Mouse (Mus musculus): ENCODE results near the gene Shcbp1l.
"Not testable (repeated sequence)": the region's sequence is repeated elsewhere in the genome, so short reads cannot be mapped to it uniquely, and the experiment has no call there.

Gene Shcbp1l

DNA sequence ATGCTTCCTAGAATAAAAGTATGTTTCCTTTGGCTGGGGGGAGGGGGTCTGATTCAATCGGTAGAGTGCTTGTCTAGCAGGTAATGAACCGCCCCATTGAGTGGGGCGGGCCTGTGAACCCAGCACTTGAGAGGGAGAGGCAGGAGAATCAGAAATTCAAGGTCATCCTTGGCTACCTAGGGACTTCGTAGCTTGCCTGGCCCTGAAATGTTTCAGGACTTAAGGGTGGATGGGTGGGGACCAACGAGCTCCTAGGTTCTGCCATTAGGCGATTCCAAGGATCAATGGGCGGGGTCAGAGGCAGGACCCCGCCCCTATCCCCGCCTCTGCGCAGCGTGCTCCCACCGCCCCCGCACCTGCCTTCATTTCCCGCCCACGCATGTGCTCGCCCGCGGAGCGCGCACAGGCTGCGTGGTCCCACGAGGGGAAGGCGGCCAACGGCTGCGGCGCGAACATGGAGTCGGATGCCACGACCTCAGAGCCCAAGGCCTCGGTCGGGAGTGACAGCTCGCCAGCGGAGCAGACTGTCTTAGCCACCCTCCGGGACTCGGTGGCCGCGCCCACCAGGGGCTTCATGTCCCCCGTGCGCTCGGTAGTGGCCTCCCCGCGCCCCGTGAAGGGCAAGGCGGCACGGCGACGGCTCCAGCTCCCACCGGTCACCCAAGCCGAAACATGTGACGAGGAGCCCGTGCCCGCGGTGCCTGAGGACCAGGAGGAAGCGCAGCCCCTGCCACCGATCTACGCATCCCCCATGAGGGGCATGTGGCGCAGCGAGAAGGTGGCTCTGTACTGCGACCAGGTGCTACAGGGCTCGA is at the start of gene Shcbp1l:
Gene Shcbp1l (plus strand): TSS at position 393 of the 815 bp plus-strand sequence.
- DNase-seq: peak; percentile 72

DNA sequence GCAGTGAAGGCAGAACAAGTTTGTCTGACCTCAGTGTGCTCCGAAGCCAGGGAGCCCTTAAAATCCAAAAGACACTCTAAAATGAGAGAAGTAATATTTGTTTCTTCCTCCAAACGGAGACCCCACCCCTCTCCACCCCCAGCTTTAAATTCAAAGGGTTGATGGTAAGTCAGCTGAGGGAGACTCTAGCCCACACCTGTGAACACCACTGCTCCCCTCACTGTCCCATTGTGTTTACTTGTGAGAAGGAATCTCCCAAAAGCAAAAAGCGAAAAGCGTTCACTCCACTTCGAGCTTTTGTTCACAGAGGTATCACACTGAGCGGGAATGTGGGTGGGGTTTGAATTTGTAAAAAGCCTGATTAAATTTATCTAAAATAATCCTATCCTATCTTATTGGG is 48.5 kb upstream of the Shcbp1l start:
- no peak for DNase-seq

DNA sequence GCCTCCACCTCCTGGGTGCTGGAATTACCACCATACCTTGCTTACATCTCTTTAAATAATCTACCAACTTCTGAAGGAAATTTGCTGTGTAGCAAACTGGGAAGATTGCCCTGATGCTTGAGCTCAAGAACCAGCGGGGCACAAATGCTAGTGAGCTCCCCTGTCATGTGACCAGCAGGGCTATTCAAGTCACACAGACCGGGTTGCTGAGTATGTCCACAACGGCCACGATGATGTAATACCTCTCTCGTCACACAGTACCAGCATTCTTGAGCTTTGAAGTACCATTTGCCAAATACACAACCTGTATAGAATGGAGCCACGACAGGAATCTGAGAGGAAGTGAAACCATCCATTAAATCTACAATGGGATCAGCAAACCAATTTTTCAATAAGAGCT is 46.4 kb upstream of the Shcbp1l start:
- DNase-seq: peak; percentile 78

DNA sequence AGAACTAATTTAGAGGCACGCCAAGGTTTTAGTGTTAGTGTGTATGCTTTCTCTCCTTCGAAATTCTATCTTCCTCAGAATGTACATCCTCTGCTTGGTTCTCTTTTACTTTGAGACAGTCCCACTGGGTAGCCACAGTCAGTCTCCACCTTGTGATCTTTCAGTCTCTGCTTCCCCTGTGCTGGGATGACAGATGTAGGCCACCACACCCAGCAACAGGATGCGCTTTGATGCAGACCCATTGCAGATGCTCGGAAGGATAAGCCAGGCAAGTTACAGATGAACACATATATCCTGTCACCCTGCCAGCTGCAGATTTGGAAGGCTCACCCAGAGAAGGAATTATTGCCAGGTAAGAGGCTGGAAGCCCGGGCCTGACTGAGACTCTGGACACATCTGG is 45.1 kb upstream of the Shcbp1l start:
- no peak for DNase-seq

DNA sequence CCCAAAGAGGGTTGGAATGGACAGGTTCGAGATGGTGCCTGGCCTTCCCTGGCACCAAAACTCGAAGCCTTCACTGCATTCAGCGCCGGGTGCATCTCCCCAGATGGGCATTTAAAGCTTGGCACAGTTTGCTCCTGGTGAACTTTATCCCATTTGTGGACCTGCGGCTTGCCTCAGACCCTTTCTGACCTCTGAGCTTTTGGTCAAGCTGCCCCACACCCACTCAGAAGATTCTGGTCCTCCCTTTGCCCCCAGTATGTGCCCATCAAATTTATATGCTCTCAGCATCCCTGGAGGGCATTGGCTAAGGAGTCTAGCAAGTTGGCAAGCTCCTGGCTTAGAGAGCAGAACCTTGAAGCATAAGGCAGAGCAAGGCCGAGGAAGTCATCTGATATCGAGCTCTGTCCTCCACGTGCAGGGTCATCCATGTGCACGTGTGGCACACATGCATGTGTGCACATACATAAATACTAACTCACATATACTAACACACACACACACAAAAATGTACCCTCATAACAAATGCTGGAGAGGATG is 44.1 kb upstream of the Shcbp1l start:
- no peak for DNase-seq

DNA sequence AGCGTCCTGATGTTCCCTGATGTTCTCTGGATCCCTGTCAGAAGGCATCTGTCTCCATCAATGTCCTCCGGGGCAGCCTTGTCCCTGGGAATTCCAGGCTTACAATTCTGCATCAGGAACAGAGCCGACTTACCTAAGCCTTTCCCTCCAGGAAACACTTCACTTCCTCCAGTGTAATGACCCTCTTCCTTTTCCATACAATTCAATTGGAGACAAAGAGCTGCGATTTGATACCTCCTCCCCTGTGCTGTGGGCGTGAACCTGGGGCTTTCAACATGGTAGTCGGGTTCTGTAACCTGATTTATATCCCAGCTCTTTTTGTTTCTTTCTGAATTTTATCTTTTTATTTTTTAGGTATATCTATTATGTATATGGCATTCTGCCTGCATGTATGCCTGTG is 39.9 kb upstream of the Shcbp1l start:
- no peak for DNase-seq

DNA sequence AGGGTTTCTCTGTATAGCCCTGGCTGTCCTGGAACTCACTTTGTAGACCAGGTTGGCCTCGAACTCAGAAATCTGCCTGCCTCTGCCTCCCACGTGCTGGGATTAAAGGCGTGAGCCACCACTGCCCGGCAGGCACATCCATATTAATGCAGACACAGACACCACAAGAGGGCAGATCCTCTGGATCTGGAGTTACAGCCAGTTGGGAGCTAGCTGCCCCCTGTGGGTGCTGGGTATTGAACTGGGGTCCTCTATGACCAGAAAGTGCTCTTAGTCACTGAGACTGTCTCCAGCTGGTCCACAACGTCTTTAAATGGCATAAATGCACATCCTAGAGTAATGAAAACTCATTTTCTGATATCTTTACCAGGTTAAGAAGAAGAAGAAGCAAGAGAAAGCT is 39.3 kb upstream of the Shcbp1l start:
- not testable (repeated sequence) for DNase-seq

DNA sequence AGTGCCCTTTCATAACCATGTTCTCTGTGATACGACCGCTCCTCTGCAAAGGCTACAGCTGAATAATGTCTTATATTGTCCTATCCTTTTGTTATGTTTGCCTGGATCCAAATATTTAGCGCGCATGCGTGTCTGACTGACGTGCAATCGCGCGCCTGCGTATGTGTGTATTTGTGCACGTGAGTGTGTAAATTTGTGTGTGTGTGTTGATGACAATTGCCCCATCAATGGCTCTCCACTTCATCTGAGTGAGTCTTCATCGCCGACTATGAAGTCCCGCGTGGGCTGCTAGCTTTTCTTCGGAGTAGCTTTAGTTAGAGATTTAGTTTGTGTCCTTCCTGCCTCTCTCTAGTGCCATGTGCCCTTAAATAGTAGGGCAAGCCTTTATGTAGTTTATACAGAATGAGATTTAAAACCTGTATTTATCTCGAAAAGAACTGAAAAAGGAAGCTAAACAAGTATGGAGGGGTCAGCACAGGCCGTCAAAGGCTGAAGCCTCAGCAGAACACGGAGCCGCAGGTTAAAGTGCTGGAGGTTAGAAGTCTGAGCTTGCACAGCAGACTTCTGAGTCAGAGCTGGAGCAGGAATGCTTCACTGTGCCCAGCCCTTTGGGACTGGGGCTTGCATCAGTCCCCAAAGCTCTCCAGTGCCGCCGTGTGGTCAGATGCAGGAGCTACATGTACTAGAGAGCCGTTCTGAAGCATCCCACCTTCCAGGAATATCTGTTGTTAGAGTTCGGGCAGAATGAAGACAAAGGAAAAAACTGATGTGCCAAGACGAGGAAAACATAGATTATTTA is 38.5 kb upstream of the Shcbp1l start:
- DNase-seq: peak; percentile 84

DNA sequence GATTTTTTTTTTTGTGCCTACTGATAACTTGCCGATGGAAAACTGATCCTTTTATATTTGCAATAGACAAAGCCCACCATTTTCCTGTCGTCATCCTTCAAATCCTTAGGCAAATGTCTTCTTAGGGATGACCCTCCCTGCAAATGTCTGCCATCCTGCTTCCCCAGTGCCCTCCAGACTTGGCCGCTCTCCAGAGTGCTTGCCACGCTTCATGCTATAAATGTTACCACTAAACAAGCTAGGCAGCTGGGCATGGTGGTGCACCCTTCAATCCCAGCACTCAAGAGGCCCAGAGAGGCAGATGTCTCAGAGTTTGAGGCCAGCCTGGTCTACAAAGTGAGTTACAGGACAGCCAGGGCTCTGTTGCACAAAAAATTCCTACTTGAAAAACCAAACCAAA is 29.3 kb upstream of the Shcbp1l start:
- not testable (repeated sequence) for DNase-seq

DNA sequence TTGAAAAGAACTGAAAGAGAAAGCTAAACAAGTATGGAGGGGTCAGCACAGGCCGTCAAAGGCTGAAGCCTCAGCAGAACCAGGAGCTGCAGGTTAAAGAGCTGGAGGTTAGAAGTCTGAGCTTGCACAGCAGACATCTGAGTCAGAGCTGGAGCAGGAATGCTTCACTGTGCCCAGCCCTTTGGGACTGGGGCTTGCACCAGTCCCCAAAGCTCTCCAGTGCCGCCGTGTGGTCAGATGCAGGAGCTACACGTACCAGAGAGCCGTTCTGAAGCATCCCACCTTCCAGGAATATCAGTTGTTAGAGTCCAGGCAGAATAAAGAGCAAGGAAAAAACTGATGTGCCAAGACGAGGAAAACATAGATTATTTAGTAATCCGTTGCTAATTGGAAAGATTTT is 23.2 kb upstream of the Shcbp1l start:
- DNase-seq: peak; percentile 62

DNA sequence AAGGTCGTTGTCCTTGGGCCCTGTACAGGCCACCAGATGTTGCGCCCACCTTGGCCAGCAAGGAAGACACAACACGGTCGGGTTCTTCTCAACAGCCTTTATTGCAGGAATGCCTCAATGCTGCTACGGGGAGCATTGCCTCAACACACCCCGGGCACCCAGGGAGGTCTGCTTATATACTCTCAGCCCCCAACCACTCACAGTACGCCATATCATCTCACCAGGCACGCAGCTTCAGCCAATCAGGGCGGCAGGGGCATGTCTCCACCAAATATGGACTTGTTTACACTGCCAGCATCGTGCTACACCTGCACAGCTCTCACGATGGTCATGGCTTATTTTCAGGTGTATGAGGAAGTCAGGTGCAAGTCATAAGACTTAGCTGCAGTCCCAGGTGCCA is 17.3 kb upstream of the Shcbp1l start:
- not testable (repeated sequence) for DNase-seq

DNA sequence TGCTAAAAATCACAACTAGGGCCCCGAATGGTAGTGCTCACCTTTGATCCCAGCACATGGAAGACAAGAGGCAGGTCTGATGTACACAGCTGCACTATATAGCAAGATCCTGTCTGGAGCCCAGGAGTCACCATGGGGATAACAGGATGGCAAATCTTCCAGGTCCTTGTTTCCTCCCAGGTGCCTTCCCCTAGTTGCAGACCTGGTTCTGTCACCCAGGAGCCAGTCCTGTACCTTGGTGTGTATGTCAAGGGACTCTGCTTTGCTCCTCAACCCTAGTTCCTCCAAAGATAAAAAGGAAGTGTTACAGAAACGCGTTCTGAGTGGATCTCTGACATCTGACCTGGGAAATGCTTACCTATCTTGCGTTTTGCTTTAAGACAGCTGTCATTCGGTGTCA is 16.7 kb upstream of the Shcbp1l start:
- DNase-seq: not testable (repeated sequence)

DNA sequence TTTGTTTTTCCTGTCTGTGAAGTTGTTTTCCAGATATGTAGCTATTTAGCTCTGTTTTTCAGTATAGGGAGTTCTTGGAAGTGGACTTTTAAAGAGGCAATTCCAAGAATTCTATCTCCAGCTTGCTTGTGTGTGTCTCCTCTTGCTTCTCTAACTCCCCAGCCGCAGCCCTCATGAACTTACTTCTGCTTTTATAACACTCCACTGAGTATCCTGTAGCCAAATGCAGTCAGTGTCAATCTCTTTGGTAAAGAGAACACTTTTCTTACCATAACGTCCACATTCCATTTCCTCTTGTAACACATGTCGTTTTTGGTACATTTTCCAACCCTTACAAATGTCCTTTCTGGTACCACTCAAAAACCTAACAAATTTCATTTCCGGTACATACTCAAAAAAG is 14.0 kb upstream of the Shcbp1l start:
- not testable (repeated sequence) for DNase-seq

DNA sequence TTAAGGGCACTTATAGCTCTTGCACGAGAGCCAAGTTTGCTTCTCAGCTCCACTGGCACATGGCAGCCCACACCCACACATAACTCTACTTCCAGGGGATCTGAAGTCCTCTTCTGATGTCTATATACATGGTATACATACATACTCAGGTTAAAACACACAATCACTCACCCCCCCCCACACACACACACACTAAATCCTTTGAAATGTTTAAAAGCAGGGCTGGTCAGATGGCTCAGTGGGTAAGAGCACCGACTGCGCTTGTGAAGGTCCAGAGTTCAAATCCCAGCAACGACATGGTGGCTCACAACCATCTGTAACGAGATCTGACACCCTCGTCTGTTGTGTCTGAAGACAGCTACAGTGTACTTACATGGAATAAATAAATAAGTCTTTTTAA is 13.2 kb upstream of the Shcbp1l start:
- peak; percentile 55 for DNase-seq

DNA sequence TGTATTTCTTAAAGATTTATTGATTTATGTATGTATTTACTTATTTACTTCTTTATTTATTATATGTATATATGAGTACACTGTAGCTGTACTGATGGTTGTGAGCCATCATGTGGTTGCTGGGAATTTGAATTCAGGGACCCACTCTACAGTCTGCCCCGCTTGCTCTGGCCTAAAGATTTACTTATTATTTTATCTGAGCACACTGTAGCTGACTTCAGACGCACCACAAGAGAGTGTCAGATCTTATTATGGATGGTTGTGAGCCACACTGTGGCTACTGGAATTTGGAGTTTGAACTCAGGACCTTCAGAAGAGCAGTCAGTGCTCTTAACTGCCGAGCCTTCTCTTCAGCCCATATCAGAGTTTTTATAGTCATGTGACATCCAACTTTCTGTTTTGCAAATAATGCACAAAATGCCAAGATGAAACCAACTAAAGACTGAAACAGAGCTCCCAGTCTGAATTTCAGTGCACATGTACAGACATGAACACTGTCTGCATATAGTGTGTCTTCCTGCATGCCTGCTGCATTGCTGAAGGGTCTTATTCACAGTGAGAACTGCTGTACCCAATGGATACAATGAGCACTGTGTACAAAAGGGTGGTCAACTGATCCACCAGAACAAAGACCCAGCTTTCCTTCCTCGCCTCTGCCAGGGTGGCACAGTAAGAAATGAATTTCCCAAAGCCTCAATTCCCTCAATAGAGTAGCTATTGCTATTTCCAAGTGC is 12.1 kb upstream of the Shcbp1l start:
- DNase-seq: not testable (repeated sequence)

DNA sequence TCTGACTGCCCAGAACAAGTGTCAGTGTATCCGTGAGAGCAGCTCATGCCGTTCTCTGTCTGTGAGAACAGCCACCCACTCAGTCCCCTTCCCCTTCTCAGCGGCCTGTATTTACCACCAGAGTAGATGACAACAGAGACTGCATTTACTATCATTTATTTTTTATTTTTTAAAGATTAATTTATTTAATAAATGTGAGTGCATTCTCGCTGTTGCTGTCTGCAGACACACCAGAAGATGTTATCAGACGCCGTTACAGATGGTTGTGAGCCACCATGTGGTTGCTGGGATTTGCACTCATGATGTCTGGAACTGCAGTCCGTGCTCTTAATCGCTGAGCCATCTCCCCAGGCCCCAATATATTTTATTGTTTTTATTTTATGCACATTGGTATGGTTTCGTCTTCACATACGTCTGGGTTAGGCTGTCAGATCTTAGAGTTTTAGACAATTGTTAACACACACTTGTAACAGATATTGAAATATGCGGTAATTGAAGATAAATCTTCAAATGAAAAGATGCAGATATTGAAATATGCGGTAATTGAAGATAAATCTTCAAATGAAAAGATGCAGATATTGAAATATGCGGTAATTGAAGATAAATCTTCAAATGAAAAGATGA is 11.5 kb upstream of the Shcbp1l start:
- DNase-seq: peak; percentile 30

DNA sequence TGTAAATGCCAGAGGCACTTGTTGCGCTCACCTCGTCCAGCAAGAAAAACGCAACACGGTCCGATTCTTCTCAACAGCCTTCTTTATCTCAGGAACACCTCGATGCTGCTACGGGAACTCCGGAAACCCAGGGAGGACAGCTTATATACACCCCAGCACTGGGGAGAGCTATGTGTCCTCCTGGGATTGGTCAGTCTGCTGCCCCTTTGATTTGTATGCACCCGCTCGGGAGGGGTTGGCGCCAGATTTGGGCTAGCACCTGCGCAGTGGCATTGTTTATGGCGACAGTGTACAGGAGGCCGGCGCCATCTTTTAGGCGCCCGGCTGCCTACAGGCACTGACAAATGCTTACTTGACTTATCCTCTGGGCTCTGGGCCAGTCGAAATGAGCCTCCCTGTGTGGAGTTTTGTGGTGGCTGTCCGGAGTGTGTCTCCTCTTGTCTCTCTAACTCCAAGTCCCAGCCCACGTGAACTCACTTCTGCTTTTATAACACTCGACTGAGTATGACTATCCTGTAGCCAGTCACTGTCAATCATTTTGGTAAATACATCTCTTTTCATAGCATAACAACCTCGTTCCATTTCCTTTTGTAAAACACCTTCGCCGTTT is 10.7 kb upstream of the Shcbp1l start:
- peak; percentile 91 for DNase-seq

DNA sequence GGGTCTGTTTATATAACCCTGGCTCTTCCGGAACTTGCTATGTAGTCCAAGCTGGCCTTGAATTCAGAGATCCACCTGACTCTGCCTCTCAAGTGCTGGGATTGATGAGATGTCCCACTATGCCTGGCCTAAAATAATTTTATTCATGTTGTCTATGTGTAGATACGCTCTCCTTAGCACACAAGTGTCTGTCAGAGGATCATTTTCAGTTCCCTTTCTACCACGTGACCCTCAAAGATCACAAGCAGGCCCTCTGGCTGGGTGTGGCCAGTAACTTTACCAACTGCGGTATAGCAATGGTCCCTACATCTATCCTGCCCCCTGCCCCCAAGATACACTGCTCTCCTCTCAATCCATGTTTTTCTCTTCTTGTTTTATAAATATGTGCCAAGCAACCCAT is 10.0 kb upstream of the Shcbp1l start:
- DNase-seq: peak; percentile 92

DNA sequence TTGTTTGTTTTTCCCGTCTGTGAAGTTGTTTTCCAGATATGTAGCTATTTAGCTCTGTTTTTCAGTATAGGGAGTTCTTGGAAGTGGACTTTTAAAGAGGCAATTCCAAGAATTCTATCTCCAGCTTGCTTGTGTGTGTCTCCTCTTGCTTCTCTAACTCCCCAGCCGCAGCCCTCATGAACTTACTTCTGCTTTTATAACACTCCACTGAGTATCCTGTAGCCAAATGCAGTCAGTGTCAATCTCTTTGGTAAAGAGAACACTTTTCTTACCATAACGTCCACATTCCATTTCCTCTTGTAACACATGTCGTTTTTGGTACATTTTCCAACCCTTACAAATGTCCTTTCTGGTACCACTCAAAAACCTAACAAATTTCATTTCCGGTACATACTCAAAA is 9.2 kb upstream of the Shcbp1l start:
- DNase-seq: not testable (repeated sequence)

DNA sequence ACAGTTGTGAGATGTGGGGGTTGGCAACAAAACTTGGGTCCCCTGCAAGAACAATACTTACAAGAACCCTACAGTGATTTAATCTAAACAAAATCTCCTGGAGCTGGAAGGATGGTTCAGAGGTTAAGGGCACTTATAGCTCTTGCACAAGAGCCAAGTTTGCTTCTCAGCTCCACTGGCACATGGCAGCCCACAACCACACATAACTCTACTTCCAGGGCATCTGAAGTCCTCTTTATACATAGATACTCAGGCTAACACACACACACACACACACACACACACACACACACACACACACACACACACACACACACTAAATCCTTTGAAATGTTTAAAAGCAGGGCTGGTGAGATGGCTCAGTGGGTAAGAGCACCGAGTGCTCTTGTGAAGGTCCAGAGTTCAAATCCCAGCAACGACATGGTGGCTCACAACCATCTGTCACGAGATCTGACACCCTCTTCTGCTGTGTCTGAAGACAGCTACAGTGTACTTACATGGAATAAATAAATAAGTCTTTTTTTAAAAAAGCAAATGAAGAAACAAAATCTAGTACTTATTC is 8.6 kb upstream of the Shcbp1l start:
- peak; percentile 50 for DNase-seq

DNA sequence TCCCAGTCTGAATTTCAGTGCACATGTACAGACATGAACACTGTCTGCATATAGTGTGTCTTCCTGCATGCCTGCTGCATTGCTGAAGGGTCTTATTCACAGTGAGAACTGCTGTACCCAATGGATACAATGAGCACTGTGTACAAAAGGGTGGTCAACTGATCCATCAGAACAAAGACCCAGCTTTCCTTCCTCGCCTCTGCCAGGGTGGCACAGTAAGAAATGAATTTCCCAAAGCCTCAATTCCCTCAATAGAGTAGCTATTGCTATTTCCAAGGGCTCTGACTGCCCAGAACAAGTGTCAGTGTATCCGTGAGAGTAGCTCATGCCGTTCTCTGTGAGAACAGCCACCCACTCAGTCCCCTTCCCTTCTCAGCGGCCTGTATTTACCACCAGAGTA is 7.2 kb upstream of the Shcbp1l start:
- DNase-seq: not testable (repeated sequence)

DNA sequence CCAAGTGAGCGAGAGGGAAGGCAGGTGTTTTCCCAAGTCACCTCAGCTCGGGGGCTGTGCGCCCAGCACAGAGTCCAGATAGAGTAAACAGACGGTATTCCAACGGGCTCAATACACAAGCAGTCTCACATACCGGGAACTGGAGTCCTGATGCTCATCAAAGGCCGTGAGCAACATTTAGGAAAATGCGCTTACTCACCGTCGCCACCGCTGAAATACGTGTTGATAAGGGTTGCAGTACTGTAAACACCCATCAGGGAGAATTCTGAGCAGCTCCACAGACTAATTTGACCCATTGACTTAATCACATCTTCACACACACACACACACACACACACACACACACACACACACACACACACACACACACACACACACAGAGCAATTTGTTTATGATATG is 691 bp upstream of the Shcbp1l start:
- DNase-seq: no peak

Measured in lung, postnatal 36 days (tissue).